Mouse (Mus musculus) G1E-ER4 (cell line): ENCODE results near the gene Slc25a27. TPM values are rescaled to one million over a fixed set of nuclear protein-coding genes. Genes with fewer than 3 reads are reported as not detected.

Experiments
- GATA1 ChIP-seq: IDR thresholded peaks from one replicate; pipeline ENCODE4 v1.8.0; 2012; ENCODE audit warnings: low read length, inconsistent platforms
- polyA plus RNA-seq: library from polyadenylated mRNA; stranded (reverse); fragments of >175 nt; gene quantifications from 2 replicates; pipeline ENCODE4 v1.2.3, GENCODE M21; 2012

Slc25a27 gene
- polyA plus RNA-seq, 1 experiment, result not detected

DNA sequence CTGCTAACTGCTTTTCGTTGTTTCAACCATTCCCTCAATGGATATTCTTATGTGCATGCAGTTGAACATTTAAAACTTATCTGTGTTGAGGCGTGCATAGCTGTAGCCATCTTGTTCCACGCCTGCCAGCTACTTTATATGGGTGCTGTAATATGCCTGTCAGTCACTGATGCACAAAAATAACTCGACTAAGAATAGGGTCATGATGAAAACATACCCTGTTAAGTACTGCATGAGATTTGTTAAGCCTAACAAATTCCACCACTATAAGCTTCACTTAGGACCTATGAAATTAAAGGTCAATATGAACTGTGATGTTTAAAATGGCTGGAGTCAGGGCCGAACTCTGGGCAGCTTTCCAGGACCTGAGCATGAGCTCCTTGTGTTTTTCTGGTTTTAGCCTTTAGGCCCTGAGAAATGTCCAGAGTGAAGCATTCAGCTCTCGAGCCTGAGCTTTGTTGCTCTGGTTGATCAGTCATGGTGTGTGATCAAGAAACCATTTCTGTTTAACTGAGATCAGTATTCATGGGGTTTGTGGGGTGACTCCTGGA is 2.2 kb upstream of the Slc25a27 start:
- TF ChIP-seq GATA1, result no peak

DNA sequence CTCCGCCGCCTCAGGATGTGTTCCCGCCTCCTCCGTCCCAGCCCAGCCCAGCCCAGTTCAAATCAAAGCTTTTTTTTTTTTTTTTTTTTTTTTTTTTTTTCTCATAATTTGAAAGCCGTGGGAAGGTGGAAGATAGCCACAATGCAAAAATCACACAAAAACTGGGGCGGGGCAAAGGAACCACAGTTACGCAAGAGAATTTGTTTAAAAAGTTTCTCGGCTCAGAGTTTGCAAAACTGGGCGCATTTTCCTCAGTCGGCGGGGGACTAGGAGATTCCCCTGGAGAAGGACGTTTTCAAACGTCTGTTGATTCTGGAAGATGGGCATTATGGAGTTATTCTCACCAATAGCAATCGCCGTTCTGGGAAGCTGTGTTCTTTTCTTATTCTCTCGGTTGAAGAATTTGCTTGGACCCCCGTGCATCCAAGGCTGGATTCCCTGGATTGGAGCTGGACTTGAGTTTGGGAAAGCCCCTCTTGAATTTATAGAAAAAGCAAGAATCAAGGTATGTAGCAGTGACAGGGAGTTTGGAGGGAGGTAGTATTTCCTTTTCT is 353 bp upstream of the Slc25a27 start, which contains the start of gene Cyp39a1:
Gene Cyp39a1 (plus strand): TSS at position 136 of the 554 bp plus-strand sequence.
- TF ChIP-seq GATA1, result no peak

DNA sequence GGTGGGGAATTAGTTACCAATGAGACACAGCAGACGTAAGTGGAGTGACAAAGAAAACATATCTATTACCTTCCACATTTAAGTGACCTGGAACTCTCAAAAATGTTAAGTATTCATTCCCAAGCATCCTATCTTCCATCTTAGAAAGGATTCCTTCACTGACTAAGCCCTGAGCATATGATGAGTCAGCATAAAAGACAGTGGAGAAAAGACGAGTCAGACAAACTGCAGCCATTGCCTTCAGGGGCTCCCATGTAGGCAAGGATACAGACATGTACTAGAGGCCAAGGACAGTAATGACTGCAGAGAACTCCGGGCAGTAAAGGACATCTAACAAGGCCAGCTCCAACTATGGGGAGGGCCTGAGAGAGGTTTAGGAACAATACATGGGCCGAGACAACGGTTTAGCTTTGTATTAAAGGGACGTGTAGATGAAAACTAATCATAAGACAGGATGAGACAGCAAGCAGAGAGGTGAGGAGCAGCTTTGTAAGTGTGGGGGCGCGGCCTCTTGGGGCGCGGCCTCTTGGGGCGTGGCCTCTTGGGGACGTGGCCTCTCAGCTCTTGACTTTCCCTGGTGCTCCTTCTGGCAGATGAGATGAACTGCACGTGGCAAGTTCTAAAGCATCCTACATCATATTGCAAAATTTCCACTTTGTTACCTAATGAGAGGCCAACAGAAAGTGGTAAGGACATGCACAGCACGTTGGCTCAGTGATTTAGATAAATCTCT is 15.5 kb downstream of the Slc25a27 start:
- TF ChIP-seq GATA1, result no peak

DNA sequence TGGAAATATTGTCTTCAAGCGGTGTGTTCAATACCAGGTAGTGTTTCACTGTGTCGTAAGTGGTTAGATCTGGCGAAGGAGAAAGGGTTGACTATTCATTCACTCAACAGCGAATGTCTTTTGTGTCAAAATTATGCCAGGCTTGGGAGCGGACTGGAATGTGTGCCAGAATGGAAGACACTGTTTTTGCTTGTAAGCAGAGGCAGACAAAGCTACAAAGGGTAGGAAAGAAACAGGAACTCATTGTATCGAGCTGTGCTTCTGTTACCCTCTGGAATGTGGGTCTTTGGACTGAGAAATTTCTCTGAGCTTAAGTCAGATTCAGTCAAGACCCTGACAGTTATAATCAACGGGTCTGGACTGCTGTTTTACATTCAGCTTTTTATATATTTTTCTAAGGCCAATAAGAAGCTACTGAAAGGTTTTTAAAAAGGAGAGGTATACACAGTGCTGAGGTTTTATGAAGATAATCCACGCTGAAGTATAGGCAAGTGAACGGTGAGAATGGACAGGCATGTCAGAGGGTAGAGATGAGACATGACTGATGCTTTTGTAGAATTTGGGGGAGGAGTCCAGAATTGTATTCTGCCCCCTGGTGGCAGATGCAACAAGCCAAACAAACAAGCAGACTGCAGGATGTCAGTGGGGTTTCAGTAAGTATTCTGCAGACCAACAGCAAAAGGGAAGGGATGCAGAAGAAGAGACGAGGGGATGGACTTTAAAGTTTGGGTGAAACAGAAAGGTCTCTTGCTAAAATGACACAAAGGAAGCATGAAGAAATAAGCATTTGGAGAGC is 17.2 kb downstream of the Slc25a27 start:
- no peak for TF ChIP-seq GATA1

DNA sequence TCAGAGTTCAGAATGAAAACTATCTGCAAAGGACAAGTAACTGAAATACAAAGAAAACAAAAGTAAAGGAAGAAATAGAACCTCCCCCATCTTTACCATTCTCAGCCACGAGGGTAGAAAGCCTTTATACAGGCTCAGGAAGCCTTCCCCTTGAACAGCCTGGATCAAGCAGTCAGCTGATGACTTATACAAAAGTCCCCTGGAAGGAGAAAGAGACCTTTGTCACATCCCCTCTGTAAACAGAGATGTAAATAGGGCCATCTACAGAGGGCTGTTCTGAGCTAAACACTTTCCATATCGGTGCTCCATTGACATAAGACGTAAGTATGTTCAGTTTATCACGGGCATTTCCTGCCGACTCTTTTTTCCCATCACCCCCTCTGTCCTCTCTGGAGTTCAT is 20.1 kb downstream of the Slc25a27 start:
- no peak for TF ChIP-seq GATA1

DNA sequence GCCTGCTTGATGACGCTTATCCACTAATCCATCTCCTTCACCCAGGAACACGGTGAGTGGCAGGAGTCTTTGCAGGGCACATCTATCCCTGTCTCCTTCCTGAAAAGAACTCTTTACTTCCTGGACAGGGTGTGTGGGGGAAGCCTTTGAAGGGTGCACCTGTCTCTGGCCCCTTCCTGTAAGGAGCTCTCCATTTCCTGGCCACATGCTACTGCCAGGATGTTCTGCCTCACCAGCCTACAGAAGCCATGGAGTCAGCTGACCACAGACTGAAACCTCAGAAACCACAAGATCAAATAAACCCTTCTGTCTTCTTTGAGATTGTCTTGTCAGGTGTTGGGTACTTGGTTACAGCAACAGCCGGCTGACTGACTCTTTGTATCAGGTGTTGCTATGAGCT is 21.9 kb downstream of the Slc25a27 start:
- TF ChIP-seq GATA1, result no peak

DNA sequence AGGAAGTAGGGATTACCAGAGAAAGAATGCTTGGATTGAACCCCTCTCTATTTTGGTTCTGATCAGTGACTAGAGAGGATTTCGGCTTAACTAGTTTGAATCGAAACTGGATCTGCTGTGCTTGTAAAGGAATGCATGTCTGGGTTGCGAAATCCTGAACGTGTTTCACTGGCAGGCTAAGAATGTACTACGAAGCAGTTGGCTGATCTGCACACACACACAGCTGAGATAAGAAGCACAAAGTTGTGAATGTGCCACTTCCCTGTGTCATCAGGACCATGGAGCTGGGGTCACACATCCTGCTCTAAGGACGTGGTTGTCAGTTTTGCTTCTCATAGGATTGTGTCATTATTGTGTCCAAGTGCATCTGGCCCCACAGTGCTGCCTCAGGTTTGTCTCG is 22.6 kb downstream of the Slc25a27 start:
- no peak for TF ChIP-seq GATA1

DNA sequence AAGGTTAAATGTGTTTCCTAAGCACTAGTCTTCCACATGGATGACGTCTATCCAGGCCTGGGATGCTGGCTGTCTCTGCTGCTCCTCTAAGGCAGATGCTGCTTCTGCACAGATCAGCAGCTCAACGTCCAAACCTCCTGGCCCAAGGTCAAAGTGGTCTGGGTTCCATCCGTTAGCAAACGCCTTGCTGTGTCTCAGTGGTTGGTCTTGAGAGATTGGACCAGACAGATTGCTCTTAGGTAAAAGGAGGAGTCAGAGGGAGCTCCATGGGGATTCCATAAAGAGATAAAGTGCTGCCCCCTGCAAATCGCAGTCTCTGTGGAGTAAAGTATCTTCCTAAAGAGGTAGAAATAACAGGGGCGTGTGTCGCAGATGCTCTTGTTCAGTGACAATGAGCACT is 23.8 kb downstream of the Slc25a27 start:
- no peak for TF ChIP-seq GATA1

DNA sequence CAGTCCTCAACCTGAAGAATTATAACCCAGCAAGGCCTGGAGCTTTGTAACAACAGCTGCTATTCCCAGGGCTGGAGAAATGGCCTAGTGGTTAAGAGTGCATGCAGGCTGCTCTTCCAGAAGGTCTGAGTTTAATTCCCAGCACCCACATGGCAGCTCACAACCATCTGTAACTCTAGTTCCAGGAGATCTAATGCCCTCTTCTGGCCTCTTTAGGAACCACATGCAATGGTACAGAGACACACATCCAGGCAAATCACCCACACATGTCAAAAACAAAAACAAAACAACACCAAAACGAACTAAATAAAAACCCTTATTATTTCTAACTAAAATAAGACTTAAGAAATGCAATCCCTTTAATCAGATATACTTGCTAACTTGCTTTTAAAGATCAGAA is 26.2 kb downstream of the Slc25a27 start:
- no peak for TF ChIP-seq GATA1

DNA sequence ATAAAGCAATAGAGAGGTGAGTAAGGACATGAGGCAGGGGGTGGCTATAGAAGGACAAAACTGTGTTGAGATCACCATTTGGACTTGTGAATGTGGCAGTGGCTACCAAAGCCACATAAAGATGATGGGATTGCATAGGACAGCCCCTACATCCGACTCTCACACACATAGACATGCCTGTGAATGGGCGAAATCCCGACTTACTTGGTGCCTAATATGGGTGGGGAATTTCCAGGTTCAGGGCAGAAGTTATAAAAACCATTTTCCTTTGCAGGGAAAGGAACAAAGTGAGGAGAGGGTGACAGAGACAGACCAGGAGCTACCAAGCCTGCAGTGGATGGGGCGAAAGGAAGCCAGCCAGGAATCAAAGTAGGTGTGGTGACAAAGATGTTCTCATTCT is 29.9 kb downstream of the Slc25a27 start:
- TF ChIP-seq GATA1, result no peak

DNA sequence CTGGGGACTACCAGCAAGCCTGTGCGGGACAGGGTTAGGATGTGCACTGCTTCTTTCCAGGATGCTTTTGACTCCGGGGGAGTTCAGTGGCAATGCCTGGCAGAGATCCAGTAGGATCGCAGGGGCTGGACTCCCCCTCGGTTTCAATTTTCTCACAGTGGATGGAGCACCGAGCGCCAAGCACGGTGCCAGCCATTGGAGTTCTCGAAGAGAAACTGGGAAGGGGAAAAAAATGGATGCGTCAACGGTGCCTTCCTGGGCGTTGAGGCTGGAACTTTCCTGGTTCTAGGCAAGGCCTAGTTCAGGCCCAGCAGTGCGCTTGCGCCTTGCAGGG is 36.6 kb downstream of the Slc25a27 start:
- no peak for TF ChIP-seq GATA1

DNA sequence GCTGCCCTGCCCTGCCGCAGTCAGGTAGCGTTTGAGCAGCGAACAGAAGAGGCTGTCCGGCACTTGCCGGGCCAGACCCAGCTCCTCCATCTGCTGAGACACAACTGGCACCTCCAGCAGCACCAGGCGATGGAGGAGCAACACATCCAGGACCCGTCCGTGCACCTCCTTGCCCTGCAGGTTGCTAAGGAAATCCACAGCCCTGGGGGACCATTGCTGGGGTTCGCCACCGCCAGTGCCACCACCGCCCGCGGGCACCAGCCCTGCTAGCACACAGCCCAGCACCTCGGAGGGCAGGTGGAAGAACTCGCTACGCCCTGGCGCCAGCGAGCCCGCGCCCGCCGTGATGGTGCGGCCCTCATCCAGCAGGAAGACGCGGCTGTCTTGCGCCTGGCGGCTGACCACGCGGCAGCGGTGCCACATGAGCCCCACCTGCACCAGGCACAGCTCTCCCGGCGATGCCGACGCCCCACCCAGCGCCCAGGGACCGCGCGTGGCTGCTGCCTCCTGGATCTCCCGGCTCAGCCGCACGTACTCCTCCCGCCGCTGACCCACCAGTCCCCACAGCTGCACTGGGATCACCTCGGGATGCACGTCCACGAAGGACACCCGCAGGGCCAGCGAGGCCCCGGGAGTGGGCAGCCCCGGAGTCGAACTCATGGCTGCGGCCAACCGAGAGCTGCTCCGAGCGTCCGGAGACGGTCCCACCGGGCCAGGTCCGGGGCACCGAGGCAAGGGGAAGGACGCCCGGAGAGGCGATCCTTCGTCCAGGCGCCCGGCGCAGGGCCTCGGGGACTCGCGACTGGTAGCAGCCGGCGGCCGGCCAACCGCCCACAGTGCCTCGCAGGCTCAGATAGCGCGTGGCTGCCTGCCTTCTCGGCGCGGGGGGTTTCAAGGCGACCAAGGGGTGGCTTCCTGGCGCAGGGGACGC is 37.3 kb downstream of the Slc25a27 start, which contains the start of gene Tdrd6:
Gene Tdrd6 (minus strand): TSS at position 804 of the 931 bp plus-strand sequence.
- TF ChIP-seq GATA1, result no peak

DNA sequence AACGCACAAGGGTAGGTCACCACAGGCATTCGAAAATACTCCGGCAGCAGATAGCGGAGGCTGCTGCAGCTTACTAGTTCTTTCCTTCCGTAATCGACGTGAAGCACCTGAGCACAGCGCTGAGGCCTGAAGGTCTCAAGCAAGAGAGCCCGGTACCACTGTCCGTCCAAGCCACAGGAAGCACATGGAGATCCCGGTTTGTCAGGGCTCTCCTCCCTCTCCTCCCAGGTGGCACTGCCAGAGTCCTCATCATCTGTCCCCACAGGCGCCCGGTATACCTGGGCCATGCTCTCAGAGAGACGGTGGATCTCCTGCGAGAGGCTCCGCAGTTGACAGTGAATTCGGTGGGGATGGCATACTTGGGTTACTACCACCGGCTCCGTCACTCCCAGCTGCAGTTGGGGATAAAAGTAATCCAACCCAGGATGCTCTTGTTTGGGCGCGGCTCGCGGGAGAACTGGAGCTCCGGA is 38.0 kb downstream of the Slc25a27 start:
- no peak for TF ChIP-seq GATA1

DNA sequence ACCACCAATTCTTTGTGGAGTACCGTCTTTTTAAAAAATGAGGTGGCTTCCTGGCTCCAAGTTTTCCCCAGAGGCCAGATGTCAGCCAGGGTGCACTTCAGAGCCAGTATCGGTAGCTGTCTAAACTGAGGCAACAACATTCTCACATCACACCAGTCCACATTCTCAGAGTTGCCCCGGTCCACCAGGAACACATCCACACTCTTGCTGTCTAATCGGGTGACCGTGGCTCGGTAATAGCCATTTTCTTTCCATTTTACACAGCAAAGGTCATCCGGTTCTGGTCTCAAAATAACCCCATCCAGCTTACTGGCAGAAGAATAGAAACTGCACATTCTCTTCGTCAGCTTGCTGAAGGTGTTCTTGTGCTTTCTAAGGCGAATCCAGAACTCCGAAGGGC is 38.8 kb downstream of the Slc25a27 start:
- no peak for TF ChIP-seq GATA1

DNA sequence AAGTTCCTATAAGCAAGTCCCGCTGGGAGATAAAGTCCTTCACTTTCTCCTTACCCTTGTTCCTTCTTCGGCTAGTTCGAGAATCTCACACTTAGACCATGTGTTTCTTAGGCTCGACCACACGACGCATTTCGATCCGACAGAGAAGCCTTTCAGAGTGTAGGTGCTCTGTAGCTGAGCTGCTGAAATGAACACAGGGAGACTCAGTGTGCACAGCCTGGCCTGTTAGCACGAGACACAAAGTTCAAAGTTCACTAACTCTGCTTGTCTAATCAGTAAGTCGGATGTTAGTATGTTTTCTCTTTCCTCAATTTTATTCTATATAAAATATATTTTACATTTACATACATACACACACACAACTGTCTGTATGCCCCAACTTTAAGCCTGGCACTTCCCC is 44.9 kb downstream of the Slc25a27 start:
- TF ChIP-seq GATA1, result no peak

DNA sequence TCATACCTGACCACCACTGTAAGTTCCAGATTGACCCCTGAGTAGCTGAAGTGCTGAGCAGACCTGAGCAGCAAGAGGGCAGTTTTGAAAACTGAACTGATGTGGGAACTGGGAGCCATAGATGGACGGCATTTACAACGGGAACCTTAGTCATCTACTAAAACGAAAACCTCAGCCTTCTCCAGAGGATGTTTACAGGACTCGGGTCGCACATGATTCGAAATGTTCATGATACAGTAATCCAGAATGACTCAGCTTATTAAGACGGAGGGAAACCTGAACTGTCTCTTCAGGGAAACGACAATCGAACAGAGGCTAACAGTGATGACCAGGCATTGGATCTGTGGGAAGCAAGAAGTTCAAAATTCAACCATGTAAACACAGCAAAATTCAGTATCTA is 47.9 kb downstream of the Slc25a27 start:
- no peak for TF ChIP-seq GATA1
